Mouse (Mus musculus): ENCODE results near the gene 1700017D01Rik. TPM values are rescaled to one million over a fixed set of nuclear protein-coding genes. Genes with fewer than 3 reads are reported as not detected.
"Not testable (repeated sequence)": the region's sequence is repeated elsewhere in the genome, so short reads cannot be mapped to it uniquely, and the experiment has no call there.

The 1700017D01Rik gene
- polyA plus RNA-seq, 1 experiment from 2014 or later: not detected

- not testable (repeated sequence) for H3K4me2 ChIP-seq (ENCODE audit: low read length); H3K9ac ChIP-seq (ENCODE audit: low read depth, low read length); H3K36me3 ChIP-seq (ENCODE audit: control insufficient read depth, insufficient read depth, low read length); H3K4me3 ChIP-seq (ENCODE audit: low read depth, low read length); ATAC-seq; H3K9me3 ChIP-seq (replicated peaks; ENCODE audit: control insufficient read depth, low read length, poor library complexity, severe bottlenecking); H3K27me3 ChIP-seq (ENCODE audit: control insufficient read depth, insufficient read depth, low read depth, low read length); H3K27ac ChIP-seq (ENCODE audit: low read length); H3K4me1 ChIP-seq (ENCODE audit: control insufficient read depth, insufficient read depth, low read length)
- 95% methylated on average over 1 of the region's 1 CpGs for WGBS
These were observed 75.0 kb downstream of the 1700017D01Rik start for GRCm38 (mm10) chr19:11055700-11056099.

- Histone ChIP-seq H3K4me2 (ENCODE audit: low read length) (no peak overlapping the region), H3K27me3 (ENCODE audit: control insufficient read depth, insufficient read depth, low read depth, low read length) (no peaks in the 10 kb centered on the region), H3K9me3 (replicated peaks; ENCODE audit: control insufficient read depth, low read length, poor library complexity, severe bottlenecking) (no peaks in the 10 kb centered on the region), H3K9ac (ENCODE audit: low read depth, low read length) (no peak overlapping the region), H3K4me3 (ENCODE audit: low read depth, low read length) (no peak overlapping the region), H3K36me3 (ENCODE audit: control insufficient read depth, insufficient read depth, low read length) (no peaks in the 10 kb centered on the region), H3K4me1 (ENCODE audit: control insufficient read depth, insufficient read depth, low read length) (no peaks in the 10 kb centered on the region), H3K27ac (ENCODE audit: low read length) (no peak overlapping the region)
- 73% methylated on average over 3 of the region's 3 CpGs for WGBS
- ATAC-seq: no peak
These were observed 77.4 kb downstream of the 1700017D01Rik start for GRCm38 (mm10) chr19:11053277-11053676.

- Histone ChIP-seq H3K4me1 (ENCODE audit: control insufficient read depth, insufficient read depth, low read length) (no peaks in the 10 kb centered on the region), H3K9ac (ENCODE audit: low read depth, low read length) (no peak overlapping the region), H3K4me3 (ENCODE audit: low read depth, low read length) (no peak overlapping the region), H3K27me3 (ENCODE audit: control insufficient read depth, insufficient read depth, low read depth, low read length) (no peaks in the 10 kb centered on the region), H3K9me3 (replicated peaks; ENCODE audit: control insufficient read depth, low read length, poor library complexity, severe bottlenecking) (no peaks in the 10 kb centered on the region), H3K27ac (ENCODE audit: low read length) (no peak overlapping the region), H3K4me2 (ENCODE audit: low read length) (no peak overlapping the region), H3K36me3 (ENCODE audit: control insufficient read depth, insufficient read depth, low read length) (no peaks in the 10 kb centered on the region)
- 68% methylated on average over 5 of the region's 5 CpGs for WGBS
- no peak for ATAC-seq
These were observed 77.8 kb downstream of the 1700017D01Rik start for GRCm38 (mm10) chr19:11052877-11053276.

GRCm38 (mm10) chr19:11050286-11050685 lies 80.4 kb downstream of the 1700017D01Rik start:
- ATAC-seq: no peak
- Histone ChIP-seq H3K36me3 (ENCODE audit: control insufficient read depth, insufficient read depth, low read length) (no peaks in the 10 kb centered on the region), H3K27ac (ENCODE audit: low read length) (no peak overlapping the region), H3K27me3 (ENCODE audit: control insufficient read depth, insufficient read depth, low read depth, low read length) (no peaks in the 10 kb centered on the region), H3K4me1 (ENCODE audit: control insufficient read depth, insufficient read depth, low read length) (no peaks in the 10 kb centered on the region), H3K4me3 (ENCODE audit: low read depth, low read length) (no peak overlapping the region), H3K9ac (ENCODE audit: low read depth, low read length) (no peak overlapping the region), H3K9me3 (replicated peaks; ENCODE audit: control insufficient read depth, low read length, poor library complexity, severe bottlenecking) (no peaks in the 10 kb centered on the region), H3K4me2 (ENCODE audit: low read length) (no peak overlapping the region)
- WGBS: 80% methylated on average over 2 of the region's 2 CpGs

- no peaks in the 10 kb centered on the region for H3K27me3 ChIP-seq (ENCODE audit: control insufficient read depth, insufficient read depth, low read depth, low read length)
- no peak overlapping the region for H3K27ac ChIP-seq (ENCODE audit: low read length)
- H3K9me3 ChIP-seq (replicated peaks; ENCODE audit: control insufficient read depth, low read length, poor library complexity, severe bottlenecking): no peaks in the 10 kb centered on the region
- no peak overlapping the region for H3K4me3 ChIP-seq (ENCODE audit: low read depth, low read length)
- peaks cover 2% of the 10 kb centered on the region; the same call in 1 of the 2 replicates for H3K4me1 ChIP-seq (ENCODE audit: control insufficient read depth, insufficient read depth, low read length)
- no peak overlapping the region for H3K9ac ChIP-seq (ENCODE audit: low read depth, low read length)
- ATAC-seq: no peak
- no peak overlapping the region for H3K4me2 ChIP-seq (ENCODE audit: low read length)
- no peaks in the 10 kb centered on the region for H3K36me3 ChIP-seq (ENCODE audit: control insufficient read depth, insufficient read depth, low read length)
These were observed 81.2 kb downstream of the 1700017D01Rik start for GRCm38 (mm10) chr19:11049426-11049825.

- no peak for ATAC-seq
- no peak overlapping the region for H3K27ac ChIP-seq (ENCODE audit: low read length)
- H3K4me2 ChIP-seq (ENCODE audit: low read length): no peak overlapping the region
- H3K9me3 ChIP-seq (replicated peaks; ENCODE audit: control insufficient read depth, low read length, poor library complexity, severe bottlenecking): no peaks in the 10 kb centered on the region
- H3K4me3 ChIP-seq (ENCODE audit: low read depth, low read length): no peak overlapping the region
- WGBS: 89% methylated on average over 1 of the region's 1 CpGs
- no peak overlapping the region for H3K9ac ChIP-seq (ENCODE audit: low read depth, low read length)
- no peaks in the 10 kb centered on the region for H3K27me3 ChIP-seq (ENCODE audit: control insufficient read depth, insufficient read depth, low read depth, low read length)
- peaks cover 2% of the 10 kb centered on the region; the same call in 1 of the 2 replicates for H3K4me1 ChIP-seq (ENCODE audit: control insufficient read depth, insufficient read depth, low read length)
- no peaks in the 10 kb centered on the region for H3K36me3 ChIP-seq (ENCODE audit: control insufficient read depth, insufficient read depth, low read length)
These were observed 82.2 kb downstream of the 1700017D01Rik start for GRCm38 (mm10) chr19:11048503-11048902.

- Histone ChIP-seq H3K4me3 (ENCODE audit: low read depth, low read length) (no peak overlapping the region), H3K9me3 (replicated peaks; ENCODE audit: control insufficient read depth, low read length, poor library complexity, severe bottlenecking) (no peaks in the 10 kb centered on the region), H3K36me3 (ENCODE audit: control insufficient read depth, insufficient read depth, low read length) (no peaks in the 10 kb centered on the region), H3K4me2 (ENCODE audit: low read length) (no peak overlapping the region), H3K27me3 (ENCODE audit: control insufficient read depth, insufficient read depth, low read depth, low read length) (no peaks in the 10 kb centered on the region), H3K4me1 (ENCODE audit: control insufficient read depth, insufficient read depth, low read length) (peaks cover 2% of the 10 kb centered on the region; the same call in 1 of the 2 replicates), H3K27ac (ENCODE audit: low read length) (no peak overlapping the region), H3K9ac (ENCODE audit: low read depth, low read length) (no peak overlapping the region)
- 74% methylated on average over 6 of the region's 6 CpGs for WGBS
- ATAC-seq: no peak
These were observed 82.7 kb downstream of the 1700017D01Rik start for GRCm38 (mm10) chr19:11048009-11048408.

Other genes with a start within 250 kb of the 1700017D01Rik start
- 47.0 TPM in 2 replicates for gene Tmem109, start 248.9 kb downstream of the 1700017D01Rik start, polyA plus RNA-seq (2015; fragmentation: Nextera tagmentation; extraction: Ambion mirVana)
- 38.9 and 40.1 TPM in 2 replicates for gene Prpf19, start 235.6 kb downstream of the 1700017D01Rik start, polyA plus RNA-seq (2015; fragmentation: Nextera tagmentation; extraction: Ambion mirVana)
- 0.58 and 0.89 TPM in 2 replicates for gene Zp1, start 210.2 kb downstream of the 1700017D01Rik start, polyA plus RNA-seq (2015; fragmentation: Nextera tagmentation; extraction: Ambion mirVana)
- 0.09 and 0.14 TPM in 2 replicates for gene Ptgdr2, start 193.7 kb downstream of the 1700017D01Rik start, polyA plus RNA-seq (2015; fragmentation: Nextera tagmentation; extraction: Ambion mirVana)
- 12.8 and 13.5 TPM in 2 replicates for gene Ccdc86, start 181.6 kb downstream of the 1700017D01Rik start, polyA plus RNA-seq (2015; fragmentation: Nextera tagmentation; extraction: Ambion mirVana)
- not detected in 2 replicates for gene Ms4a10, start 156.2 kb downstream of the 1700017D01Rik start, polyA plus RNA-seq (2015; fragmentation: Nextera tagmentation; extraction: Ambion mirVana)
- gene Ms4a15, start 137.6 kb downstream of the 1700017D01Rik start, polyA plus RNA-seq (2015; fragmentation: Nextera tagmentation; extraction: Ambion mirVana): not detected in 2 replicates
- gene Ms4a18, start 112.8 kb downstream of the 1700017D01Rik start, polyA plus RNA-seq (2015; fragmentation: Nextera tagmentation; extraction: Ambion mirVana): not detected in 2 replicates
- not detected in 2 replicates for gene Ms4a8a, start 49.8 kb downstream of the 1700017D01Rik start, polyA plus RNA-seq (2015; fragmentation: Nextera tagmentation; extraction: Ambion mirVana)
- gene 1700025F22Rik, start 34.4 kb upstream of the 1700017D01Rik start, polyA plus RNA-seq (2015; fragmentation: Nextera tagmentation; extraction: Ambion mirVana): not detected in 2 replicates
- gene Ms4a13, start 65.9 kb upstream of the 1700017D01Rik start, polyA plus RNA-seq (2015; fragmentation: Nextera tagmentation; extraction: Ambion mirVana): not detected in 2 replicates
- not detected in 2 replicates for gene Ms4a12, start 101.6 kb upstream of the 1700017D01Rik start, polyA plus RNA-seq (2015; fragmentation: Nextera tagmentation; extraction: Ambion mirVana)
- not detected in 2 replicates for gene Ms4a1, start 135.4 kb upstream of the 1700017D01Rik start, polyA plus RNA-seq (2015; fragmentation: Nextera tagmentation; extraction: Ambion mirVana)
- not detected in 2 replicates for gene Ms4a5, start 153.0 kb upstream of the 1700017D01Rik start, polyA plus RNA-seq (2015; fragmentation: Nextera tagmentation; extraction: Ambion mirVana)
- not detected in 2 replicates for gene Ms4a14, start 183.6 kb upstream of the 1700017D01Rik start, polyA plus RNA-seq (2015; fragmentation: Nextera tagmentation; extraction: Ambion mirVana)
- 1.8 and 2.1 TPM in 2 replicates for gene Ms4a7, start 205.3 kb upstream of the 1700017D01Rik start, polyA plus RNA-seq (2015; fragmentation: Nextera tagmentation; extraction: Ambion mirVana)
- gene Ms4a4a, start 244.6 kb upstream of the 1700017D01Rik start, polyA plus RNA-seq (2015; fragmentation: Nextera tagmentation; extraction: Ambion mirVana): 1.4 and 2.1 TPM in 2 replicates

Measured in midbrain, embryonic 16.5 days (tissue).